Mouse (Mus musculus) bone marrow, adult 2 months (tissue): ENCODE measurements around the gene Olfr963.

Source experiments
- CTCF ChIP-seq: fragments of 200-500 bp; IDR thresholded peaks from 2 replicates; pipeline ENCODE4 v1.5.1; 2011; ENCODE audit warnings: low read length, control low read depth; ENCODE audit not compliant: control insufficient read depth, insufficient read depth
- POLR2A ChIP-seq: fragments of 200-500 bp; IDR thresholded peaks from 2 replicates; pipeline ENCODE4 v1.6.1; 2011; ENCODE audit warnings: low read depth, mild to moderate bottlenecking, control low read depth, low read length, borderline replicate concordance; ENCODE audit not compliant: control insufficient read depth

- no peak for TF ChIP-seq POLR2A
- TF ChIP-seq CTCF, result no peak
Observed at GRCm38 (mm10) chr9:39708958-39709357, 42.0 kb downstream of the Olfr963 start.
